Mouse (Mus musculus) yolk sac, embryonic 10.5 days (tissue): ENCODE results near the gene Gm5447.
A peak's percentile ranks its signal among the peaks of the same experiment; 100 is the strongest.

Source experiments
- DNase-seq: peaks from one replicate; pipeline ENCODE4 v3.0.0-alpha.2; 2017; ENCODE audit warnings: low spot score

Gm5447 gene

DNA sequence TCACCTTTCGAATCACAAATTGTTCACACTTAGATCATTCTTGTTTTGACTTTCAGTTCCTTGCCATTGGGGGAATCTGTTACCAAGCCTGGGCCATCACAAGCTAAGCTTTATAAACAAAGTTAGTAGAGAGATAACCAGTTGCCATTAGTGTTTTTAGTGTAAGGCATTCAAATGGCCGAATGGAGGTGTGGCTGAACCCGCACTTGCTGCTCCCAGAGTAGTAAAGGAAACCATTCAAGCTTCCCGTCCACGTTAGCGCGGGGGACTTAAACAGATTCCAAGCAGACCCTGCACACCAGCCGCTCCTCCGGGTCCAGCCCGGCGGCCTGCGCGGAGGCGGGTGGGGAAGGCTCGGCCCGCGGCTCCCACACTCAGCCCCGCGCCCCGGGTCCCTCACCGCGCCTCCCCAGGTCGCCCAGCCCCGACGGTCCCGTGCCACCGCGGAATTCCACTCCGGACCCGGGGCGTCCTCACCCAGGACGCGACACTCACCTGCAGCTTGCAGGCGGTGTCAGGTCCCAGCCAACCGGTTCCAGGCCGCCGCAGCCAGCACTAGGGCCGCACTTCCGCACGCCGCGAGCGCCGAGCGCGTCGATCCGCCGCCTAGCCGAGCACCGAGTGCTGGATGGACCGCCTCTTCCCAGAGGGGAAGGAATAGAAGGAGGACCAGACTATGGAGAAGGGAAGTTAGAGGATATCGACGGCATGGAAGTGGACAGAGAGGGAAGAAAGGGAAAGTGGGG, at the start of gene Gm5447, which contains the start of gene Exoc2:
Gm5447 (plus strand) TSS at position 704 of the 746 bp plus-strand sequence.
Exoc2 (minus strand) TSS at position 593 of the 746 bp plus-strand sequence.
- DNase-seq: peak; percentile 90

DNA sequence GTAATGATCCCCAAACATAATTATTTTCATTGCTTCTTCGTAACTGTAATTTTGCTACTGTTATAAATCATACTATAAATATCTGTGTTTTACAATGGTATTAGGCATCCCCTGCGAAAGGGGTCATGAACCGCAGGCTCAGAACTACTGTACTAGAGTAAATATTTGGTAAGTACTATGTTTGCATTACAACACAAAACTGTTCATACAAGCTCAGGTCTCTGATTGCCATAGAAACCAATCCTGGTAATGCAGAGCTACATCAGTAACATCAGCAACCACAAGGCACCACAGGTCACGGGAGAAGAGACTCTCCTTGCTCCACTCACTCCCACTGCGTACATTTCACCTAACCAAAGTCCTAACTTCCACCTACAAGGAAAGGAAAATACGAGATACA, 49.7 kb upstream of the Gm5447 start:
- DNase-seq: no peak

DNA sequence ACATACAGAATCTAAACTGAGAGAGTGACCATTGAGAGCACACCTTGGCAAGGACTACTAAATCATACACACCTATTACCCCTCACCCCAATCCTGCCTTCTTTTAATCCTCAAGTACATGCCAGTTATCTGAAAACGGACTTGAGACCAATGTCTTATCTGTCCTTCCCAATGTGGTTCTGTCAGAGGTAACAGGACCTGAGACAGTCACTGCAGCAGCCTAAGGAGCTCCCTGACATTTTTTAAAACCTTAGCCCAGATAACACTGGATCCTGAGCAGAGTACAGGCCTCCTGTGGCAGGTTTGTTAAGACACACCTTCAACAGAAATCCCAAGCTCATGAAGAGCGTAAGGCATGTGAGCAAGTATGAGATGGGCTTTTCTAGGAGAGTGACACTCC, 44.9 kb upstream of the Gm5447 start:
- no peak for DNase-seq

DNA sequence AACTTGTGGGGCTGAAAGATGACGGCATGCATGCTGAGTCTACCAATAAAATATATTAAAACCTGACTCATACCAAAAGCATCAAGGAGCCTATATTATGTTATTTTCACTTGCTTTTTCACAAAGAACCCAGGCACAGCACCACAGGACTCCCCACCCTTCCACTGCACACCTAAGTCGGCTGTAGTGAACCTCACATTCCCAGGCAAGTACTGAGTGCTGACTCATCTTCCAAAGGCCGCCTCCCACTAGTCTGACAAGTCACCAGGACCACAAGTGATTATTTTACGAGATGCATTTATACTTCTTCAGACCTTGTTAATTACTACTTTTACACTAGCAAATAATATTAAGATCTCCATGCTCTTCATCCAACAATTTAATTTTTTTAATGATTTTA, 42.4 kb upstream of the Gm5447 start:
- DNase-seq: no peak

DNA sequence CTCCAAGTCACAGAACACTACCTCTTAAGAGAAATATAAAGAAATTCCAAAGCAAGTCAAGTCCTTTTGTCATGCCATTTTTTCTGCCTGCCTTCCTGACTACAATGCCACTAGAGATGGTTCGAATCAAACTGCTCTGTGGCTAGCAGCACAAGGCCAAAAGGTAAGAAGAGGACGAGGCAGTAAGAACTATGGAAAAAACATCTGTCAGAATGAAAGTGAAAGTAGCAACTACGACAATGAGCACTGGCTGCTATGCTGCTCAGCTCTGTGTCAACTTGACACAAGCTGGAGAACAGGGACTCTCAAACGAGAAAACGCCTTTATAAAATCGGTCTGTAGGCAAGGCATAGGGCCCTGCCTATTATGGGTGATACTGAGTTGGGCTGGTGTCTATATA, 41.0 kb upstream of the Gm5447 start:
- no peak for DNase-seq

DNA sequence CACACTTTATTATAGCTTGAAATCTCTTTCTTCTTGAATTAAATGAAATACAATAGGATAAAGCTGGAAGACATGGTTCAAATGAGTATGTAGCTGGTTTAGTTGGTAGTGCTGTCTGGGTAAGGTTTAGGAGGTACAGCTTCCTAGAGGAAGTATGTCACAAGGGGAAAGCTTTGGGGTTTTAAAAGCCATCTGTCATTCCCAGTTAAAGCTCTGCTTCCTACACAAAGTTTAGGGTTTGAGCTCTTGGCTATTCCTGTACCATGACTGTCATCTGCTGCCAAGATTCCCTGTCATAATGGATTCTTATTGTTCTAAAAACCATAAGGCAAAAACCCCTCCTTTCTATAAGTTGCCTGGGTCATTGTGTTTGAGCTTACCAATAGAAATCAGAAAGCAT, 28.2 kb upstream of the Gm5447 start:
- DNase-seq: no peak

DNA sequence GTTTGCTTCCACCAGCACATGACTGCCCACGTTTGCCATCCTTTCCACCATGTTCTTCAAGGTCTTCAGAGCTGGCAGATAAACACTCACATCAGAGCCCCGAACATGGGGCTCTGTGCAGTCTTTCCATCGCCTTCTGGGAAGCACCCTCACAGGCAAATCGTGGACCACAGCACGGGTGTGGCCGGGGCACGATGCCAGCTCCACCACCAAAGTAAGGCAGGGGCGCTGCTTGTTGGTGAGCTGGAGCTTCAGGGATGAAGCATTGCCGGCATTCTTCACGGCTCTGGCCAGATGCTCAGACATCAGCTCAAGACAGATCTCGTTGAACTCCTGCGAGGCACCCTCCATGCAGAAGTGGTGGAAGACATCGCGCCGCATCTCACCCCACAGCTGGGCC, 26.9 kb upstream of the Gm5447 start:
- no peak for DNase-seq

DNA sequence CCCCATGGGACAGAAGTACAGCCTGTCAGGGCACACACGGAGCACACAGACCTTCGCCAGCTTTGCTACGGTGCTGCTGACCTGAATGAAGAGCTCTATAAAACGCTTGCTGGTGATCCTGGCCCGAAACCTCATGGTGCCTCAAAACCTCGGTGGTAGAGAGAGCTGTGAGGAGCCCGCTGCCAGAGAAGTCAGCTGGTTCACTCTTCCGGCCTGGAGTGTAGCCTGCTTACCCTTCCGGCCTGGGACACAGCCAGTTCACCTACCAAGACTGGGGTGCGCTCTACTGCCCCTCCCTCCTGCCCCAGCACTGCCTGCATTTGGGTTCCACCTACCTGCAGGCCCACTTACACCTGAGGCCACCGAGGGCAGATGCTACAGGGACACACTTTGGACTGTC, 26.5 kb upstream of the Gm5447 start, which contains the start of gene Hus1b:
Hus1b (minus strand) TSS at position 220 of the 400 bp plus-strand sequence.
- no peak for DNase-seq

DNA sequence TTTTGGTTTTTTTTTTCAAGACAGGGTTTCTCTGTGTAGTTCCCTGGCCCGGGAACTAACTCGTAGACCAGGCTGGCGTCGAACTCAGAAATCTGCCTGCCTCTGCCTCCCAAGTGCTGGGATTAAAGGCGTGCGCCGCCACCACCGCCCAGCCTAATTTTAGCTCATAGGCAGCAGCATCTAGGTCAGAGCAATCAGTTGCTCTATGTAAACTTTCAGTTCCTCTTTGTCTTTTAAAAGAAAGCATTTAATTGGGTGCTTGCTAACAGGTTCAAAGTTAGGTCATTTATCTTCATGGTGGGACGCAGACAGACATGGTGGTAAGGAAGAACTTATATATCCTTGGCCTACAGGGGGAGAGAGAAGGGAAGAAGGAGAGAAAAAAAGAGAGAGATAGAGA, 24.8 kb upstream of the Gm5447 start:
- no peak for DNase-seq

DNA sequence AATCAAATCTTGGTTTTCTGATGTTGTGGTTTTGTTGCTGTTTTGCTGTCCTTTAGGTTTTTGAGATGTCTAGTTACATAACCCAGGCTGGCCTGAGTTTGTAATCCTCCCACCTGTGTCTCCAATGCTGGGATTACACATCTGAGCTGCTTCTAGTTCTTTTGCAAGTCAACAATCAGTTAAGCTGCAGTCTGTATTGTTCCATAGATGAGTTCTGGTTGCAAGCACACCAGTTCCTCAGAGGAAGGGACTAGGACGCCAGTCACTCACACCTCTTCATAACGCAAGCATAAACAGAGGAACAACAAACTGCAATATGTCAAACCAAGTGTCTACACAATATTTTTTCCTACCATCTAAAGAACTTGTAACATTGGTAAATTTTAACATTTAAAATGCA, 22.0 kb upstream of the Gm5447 start:
- DNase-seq: no peak

DNA sequence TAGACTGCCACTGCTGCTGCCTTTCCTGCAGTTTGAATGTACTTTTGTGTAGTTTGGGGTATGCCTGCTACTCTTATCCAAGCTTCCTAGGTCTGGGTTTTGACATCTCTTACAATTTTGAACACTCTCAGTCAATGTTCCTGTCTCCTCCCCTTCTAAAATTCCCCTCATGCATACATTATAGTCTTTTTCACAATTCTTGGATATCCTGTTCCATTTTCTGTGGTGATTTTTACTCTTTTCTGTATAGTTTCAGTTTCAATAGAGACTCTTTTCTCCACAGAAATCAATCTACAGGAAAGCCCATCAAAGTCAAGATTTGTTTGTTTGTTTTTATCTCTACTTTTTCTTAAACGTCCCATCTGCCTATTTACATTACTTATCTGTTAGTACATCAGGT, 20.4 kb upstream of the Gm5447 start:
- no peak for DNase-seq

DNA sequence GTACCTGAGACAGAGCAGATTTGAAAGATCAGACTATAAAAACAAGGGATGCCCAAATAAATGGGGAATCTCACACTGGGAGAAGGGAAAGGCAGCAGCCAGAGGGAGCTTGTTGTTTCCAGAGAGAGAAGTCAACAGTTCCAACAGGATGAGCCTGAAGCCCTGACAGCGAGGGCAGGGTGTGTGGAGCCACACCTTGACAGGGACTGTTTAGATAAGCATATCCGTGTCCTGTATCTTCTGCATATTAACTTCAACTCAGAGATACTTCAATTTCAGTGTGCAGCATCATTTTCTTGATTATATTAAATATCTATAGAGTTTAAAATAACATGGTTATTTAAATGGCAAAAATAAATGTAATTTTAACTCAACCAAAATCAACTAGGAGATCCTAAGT, 13.3 kb upstream of the Gm5447 start:
- no peak for DNase-seq

DNA sequence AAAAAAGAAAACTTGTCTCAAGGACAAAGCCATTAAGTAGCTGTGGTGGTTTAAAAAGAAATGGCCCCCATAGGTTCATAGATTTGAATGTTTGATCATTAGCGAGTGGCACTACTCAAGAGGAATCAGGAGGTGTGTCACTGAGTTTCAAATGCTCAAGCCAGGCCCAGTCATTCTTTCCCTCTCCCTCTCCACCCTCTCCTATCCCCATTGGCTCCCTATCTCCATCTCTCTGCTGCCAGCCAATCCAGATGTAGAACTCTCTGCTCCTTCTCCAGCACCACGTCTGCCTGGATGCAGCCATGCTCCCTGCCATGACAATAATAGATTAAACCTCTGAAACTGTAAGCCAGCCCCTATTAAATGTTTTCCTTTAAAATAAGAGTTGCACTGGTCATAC, 12.1 kb upstream of the Gm5447 start:
- DNase-seq: no peak

DNA sequence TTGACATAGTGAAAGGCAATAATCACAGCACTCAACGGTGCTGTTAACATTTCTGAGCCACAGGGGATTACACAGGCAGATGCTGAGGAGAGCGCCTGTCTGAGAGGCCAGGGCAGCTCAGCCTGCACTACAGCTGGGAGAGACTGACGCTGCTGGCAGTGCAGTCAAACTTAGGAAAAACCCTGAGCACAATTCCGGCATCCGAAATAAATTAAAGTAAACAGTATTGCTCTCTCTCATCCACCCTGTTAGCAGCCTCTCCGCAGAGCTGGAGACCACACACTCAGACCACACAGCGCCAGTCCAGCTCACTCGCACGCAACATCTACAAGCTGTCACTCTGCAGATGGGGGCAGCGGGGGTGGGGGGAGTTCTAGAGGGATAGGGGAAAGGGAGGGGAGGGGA, 7.5 kb upstream of the Gm5447 start:
- peak; percentile 39 for DNase-seq

DNA sequence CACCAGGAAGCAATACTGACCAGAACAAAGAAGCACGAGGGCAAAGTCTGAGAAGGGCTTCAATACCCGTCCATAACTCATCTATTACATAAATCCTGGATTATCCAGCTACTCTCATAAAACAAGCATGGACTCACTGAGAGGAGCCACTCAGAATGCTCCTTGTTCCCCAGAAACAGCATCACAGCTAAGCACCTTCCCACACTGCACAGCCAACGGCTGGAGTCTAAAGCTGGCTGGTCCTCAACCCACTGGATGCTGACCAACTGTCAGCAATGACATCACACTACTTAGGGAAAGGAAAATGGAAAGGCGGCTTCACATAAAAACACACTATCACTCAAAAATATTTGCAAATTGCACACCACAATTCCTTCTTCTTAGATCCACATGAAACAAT, 5.7 kb upstream of the Gm5447 start:
- no peak for DNase-seq

DNA sequence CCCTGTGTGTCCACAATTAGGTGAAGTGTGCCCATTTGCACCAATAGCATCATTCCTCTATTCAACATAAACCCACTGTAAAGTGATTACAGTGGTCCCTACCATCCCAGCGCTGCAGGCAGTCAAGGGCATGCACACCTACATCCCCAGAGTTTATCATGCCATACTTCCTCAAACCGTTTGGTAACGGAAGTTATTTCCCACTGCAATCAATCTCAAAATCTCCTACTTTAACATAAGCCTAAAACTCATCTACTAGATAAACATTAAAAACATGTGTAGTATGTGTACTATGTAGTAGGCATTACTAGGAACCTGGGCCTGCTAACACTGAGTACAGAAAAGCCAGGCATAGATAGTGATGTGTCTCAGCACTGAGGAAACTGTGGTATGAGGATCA, 3.0 kb upstream of the Gm5447 start:
- no peak for DNase-seq

DNA sequence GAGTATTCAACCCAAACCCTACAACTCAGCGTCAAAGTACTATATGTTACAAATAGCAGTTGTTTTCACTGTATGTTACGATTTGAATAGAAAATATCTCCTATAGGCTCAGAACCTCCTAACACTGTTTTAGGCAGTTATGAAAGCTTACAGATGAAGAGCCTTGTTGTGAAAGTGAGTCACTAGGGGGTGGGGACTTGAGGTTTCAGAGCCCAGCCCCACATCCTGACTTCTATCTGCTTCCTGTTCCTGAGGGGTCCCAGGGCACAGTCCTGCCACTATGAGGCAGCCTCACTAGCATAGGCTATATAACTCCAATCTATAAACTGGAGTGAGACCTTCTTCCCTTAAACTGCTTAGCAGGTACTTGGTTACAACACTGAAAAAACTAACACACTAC, 1.9 kb upstream of the Gm5447 start:
- no peak for DNase-seq

DNA sequence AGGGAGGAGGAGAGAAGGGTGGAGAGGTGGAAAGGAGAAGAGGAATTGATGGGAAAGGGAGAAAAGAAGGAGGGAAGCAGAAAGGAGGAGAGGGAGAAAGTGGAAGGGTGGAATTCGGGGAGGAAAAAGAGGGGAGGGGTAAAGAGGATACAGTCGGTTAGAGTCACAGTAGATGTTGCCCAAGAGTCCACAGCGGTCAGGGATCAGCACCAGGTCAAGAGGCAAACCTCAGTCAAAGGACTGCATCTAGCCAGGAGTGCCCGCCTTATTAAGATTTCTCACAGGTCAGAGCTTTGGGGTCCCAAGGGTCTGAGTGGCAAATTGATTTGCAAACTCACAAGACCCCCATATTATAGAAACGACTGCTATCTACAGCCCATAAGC, 235 bp downstream of the Gm5447 start:
- DNase-seq: no peak

DNA sequence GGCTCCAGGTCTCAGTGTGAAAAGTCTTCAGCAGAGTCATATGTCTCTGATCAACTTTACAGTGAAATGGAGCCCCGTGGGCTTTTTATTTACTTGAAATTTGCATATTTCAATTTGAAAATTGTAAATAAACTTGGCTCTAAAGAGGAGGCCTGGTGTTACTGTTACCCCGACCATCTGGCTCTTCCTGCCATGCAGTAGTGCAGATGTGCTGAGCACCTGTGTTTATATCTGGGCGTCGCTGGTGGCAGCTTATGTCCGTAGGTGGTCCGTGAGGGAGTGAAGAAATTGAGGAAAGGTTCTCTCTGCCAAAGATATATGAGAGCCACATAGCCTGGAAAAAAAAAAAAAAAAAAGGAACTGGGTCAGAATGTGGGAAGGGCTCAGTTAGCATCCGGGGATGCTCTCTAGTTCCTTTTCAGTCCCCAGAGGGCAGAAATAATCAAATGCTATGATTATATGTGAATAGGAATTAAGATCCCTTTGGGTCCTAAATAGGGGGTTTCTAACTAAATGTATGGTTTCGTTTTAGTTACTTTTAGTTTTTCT, 2.6 kb downstream of the Gm5447 start:
- DNase-seq: no peak

DNA sequence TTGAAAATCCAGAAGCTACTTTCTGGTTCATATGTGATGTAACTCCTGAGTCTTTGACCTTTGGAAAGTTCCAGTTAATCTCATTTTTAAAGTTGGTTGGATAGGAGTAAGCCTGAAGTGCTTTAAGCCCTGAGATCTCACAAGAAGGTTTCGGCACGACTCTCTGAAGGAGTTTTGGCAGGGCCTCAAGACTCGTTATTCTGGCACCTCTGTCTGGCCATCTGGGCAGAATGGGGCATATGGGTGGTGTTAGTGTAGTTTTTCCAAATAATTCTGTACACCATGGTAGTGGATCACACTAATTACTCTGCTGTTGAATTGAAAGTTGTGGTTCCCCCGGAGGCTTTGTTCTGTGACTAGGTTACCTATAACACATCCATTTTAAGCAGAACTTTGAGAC, 4.2 kb downstream of the Gm5447 start:
- DNase-seq: no peak

DNA sequence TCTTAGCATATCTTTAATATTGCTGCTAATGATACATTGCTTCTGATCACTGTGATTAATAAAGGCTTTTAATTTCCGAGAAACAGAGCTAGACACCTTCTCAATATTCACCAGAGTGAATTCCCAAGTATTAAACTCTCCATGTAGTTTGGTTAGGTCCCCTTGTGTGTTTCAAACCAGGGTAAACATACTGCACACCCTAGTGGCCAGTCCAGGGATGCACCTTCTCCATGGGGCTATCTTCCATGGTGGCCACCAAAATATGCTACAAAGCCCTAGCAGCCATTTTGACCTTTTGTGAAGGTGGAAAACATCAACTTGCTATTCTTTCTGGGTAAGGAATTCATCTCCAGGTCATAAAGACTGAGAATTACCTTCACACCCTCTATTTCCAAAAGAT, 7.7 kb downstream of the Gm5447 start:
- no peak for DNase-seq

DNA sequence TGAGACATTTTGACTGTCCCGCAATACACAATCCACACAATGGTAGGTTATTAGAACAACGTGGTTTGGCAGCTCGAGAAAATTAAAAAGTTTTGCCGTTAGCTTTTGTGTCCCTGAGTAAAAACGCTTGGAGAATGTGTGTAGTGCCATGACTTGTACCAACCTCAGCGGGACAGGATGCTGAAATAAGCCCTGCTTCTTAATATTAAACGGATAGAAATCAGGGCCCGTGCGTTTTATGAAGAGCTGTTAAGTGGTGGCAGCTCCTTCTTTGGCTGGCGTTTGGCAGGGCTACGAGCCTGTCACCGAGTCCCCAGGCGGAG, 11.2 kb downstream of the Gm5447 start:
- no peak for DNase-seq

DNA sequence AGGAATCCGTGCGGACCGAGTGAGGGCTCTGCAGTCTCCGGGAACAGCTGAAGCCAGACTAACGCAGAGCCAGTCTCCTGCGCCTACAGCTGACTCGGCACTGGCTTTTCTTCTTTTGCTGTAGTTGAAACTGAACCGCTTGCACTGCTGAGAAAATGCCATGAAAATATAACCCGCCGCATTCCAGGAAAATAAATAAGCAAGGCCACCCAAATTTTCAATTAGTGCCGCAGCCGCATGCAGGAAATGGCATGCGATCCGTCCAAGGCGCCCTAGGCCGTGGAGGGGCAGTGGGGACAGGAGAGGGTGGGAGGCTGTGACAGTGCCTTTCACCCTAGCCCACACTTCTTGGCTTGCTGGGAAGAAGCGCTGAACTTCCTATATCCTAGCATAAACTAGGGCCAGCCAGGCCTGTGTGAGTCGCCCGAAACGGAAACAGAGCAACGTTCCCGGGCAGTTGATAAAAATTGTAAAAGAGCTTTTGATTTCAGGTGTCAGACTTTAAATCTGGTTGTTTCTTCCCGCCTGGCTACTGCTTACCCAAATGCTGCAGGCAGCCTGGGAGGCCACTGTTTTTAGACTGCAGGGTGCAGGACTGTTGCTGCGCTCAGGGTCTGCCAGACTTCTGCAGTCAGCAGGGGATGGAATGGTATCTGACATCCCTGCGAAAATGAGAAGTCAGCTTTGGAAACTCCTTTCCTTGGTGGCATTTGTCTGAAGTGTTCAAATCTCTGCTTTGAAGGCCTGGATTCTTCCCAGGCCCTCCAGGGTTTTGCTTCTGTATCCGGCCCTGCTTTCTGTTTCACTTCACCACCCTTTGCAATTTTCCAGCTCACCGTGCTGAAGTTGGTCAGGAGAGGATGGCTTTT, 11.8 kb downstream of the Gm5447 start:
- DNase-seq: peak; percentile 33
